Mouse (Mus musculus): ENCODE results near the gene Unc5b.

The Unc5b gene

DNA sequence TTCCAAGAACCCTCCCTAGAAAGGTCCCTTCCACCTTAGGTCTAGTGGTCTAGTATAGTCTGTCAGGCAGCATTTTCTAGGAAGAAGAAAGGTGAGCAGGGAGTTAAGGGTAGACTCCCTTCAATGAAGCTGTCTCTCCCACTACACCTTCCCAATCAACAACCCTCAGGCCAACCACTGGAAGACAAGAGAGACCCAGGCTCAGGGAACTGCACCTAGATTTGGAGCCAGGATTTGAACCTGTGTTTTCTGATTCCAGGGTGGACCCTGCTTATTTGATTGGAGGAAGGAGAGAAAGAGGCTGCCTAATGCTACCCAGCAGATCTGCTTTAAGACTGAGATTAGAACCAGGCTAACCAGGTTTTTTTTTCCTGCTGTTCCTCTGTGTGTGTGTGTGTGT is 10.1 kb downstream of the Unc5b start:
- no peak for DNase-seq (ENCODE audit: low spot score in 2 of 2)

- DNase-seq (ENCODE audit: low spot score in 2 of 2): no peak
Measured at GRCm38 (mm10) chr10:60820552-60820951, 10.8 kb downstream of the Unc5b start.

GRCm38 (mm10) chr10:60819654-60820192 is 11.7 kb downstream of the Unc5b start:
- DNase-seq (ENCODE audit: low spot score in 2 of 2): no peak

DNA sequence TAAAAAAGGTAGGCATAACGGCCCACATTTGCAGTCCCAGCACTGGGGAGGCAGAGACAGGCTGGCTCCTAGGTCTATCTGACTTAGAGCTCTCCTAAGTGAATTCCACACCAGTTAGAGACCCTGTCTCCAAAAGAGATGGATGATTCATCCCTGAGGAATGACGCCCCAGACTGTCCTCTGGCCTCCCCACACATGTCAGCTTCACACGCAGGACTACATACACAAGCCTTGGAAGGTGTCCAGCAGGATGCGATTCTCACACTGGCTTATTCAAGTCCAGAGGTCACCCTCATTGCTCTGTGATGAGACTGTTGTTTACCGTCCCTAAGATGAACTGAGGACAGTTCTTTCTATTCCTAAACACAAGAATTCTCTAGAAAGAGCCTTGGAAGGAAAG is 12.2 kb downstream of the Unc5b start:
- DNase-seq (ENCODE audit: low spot score in 2 of 2): no peak

- no peak for DNase-seq (ENCODE audit: low spot score in 2 of 2)
Measured at GRCm38 (mm10) chr10:60818708-60819107, 12.7 kb downstream of the Unc5b start.

GRCm38 (mm10) chr10:60817868-60818267 is 13.5 kb downstream of the Unc5b start:
- no peak for DNase-seq (ENCODE audit: low spot score in 2 of 2)

DNA sequence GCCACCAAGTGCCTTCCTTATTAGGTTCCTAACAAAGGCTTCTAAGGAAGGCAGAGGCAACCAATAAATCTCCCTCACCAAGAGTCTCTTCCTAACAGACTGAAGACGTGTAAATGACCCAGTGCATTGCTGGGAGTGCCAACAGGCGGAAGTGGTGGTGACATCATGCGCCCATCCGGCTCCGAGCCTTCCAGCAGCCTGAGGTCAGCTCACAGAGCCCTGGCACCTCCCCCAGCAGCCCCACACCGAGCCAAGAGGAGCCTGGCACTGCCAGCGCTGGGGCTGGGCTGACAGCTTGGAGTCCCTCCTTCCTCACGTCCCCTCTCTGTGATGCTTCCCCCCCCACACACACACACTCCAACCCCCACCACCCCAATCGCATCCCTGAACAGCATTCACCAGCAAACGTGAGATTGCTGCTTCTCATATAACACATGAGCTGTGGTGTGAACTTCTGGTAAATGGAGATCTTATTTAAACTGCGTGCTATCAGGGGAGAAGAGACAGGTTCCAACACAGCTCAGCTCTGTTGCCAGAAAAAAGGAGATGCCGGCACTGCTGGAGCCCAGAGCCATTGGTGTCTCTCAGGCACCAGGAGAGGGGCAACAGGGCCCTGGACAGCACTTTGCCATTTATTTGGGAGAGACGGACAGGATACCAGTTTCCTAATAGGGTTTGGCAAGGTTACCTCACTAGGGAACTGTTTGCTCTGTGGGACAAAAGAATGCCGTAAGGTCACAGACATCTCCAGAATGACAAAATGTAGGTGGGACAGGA is 14.3 kb downstream of the Unc5b start:
- no peak for DNase-seq (ENCODE audit: low spot score in 2 of 2)

GRCm38 (mm10) chr10:60815855-60816254 is 15.5 kb downstream of the Unc5b start:
- no peak for DNase-seq (ENCODE audit: low spot score in 2 of 2)

GRCm38 (mm10) chr10:60815059-60815458 is 16.3 kb downstream of the Unc5b start:
- DNase-seq (ENCODE audit: low spot score in 2 of 2): no peak

DNA sequence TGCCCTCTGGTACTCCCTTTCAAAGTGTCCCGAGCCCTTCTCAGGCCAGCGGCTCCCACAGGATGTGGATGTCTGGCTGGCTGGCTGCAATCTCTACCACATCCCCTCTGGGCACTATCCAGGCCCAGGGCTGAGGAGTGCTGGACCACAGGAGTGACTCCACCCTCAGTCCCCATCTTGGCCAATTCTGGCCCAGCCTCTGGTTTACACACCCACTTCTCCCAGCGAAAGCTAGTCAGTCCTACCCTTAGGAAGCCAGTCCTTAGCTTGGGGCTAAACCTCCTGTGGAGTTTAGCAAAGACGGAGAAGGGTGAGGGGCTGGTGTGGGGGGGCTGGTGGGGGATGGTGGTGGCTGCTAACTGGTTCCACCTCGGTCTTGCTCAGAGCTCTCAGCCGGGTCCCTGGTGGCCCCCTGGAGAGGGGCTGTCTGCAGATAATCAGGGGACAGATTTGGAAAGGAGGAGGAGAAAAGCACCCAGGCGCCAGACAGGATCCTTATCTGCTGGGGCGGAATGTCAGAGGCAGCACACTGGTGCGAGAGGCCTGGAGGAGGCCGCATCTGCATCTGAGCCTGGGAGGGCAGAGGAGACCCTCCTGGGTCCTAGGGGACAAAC is 16.8 kb downstream of the Unc5b start:
- DNase-seq (ENCODE audit: low spot score in 2 of 2): no peak

GRCm38 (mm10) chr10:60813606-60814005 is 17.8 kb downstream of the Unc5b start:
- DNase-seq (ENCODE audit: low spot score in 2 of 2): no peak

- DNase-seq (ENCODE audit: low spot score in 2 of 2): no peak
Measured at GRCm38 (mm10) chr10:60811792-60812525, 19.4 kb downstream of the Unc5b start.

- DNase-seq (ENCODE audit: low spot score in 2 of 2): no peak
Measured at GRCm38 (mm10) chr10:60808447-60808846, 22.9 kb downstream of the Unc5b start.

DNA sequence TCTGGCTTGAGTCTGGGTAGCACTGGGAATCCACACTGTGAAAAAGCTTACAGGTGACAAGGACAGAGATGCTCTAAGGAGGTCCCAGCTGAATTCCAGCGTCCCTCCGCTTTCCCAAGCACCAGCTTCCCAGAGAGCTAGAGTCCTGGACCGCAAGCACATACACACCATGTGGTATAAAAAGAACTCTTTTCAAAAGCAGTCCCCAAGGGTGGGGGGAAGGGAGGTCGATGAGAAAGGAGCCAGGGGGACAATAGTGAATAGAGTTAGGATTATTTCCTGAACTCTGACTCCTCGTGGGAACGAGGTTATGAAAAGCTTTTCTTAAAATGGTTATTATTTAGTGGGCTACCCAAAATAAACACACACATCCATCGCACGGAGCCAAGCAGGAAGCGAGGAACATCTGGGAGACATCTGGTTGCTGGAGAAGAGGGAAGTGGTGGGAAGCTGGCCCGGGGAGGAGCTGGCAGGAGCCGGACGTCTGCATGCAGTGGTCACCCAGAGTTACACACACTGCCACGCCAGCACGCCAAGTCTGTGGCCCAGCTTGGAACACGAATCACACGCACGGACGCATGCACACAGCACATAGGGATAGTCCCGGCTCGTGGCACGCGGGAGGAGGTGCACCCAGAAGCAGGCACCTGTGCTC is 23.7 kb downstream of the Unc5b start:
- DNase-seq (ENCODE audit: low spot score in 2 of 2): no peak

GRCm38 (mm10) chr10:60806207-60806538 is 25.2 kb downstream of the Unc5b start:
- no peak for DNase-seq (ENCODE audit: low spot score in 2 of 2)

DNA sequence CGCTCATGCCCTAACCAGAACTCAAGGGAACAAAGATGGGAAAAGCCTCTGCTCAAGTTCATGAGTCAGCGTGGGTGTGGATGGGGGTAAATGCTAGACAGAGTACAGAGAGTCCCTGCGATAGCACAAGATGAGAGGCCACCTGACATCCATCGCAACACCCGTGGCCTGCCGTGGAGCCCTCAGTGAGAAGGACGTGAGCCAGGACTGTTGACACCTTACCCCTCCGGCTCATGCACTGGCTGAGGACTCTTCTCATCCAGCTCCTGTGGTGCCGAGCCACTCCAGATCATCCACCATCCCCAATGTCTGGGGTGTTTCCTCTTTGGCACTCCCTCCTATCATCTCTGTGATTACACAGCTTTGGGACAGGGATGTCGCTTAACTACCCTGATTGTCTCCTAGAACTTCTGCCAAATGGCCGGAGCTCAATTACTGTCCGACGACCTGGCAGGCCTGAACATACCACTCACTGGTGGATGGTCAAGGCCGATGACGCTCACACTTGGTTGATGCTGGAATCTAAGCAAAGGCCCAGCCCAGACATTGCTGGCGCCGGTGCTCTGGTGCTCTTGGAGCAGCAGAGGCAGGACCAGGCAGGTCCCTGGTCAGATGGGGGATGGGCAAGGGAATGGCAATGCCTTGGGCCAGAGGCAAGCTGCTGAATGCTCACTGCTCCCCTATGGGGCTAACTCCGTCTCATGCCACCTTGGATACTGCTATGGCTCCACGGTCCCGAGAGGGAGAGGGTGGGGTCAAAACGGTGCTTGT is 25.8 kb downstream of the Unc5b start:
- DNase-seq (ENCODE audit: low spot score in 2 of 2): no peak

DNA sequence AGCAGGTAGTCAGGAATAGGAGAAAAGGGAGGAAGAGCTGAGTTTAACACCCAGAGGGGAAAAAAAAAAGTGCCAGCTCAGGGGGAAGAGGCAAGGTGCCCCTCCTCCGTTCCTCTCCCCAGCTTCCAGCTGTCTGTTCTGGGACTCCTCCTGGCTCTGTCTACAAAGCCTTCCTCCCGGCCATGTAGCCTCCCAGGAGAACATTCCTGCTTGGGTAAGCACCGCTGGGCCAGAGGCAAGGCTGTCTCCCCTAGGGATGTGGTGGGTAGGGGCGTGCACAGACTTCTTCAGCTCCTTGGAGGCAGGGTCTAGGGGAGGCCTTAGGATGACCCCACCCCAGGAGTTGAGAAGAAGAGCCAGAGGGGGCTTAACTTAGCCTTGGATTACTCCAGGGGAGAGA is 26.5 kb downstream of the Unc5b start:
- no peak for DNase-seq (ENCODE audit: low spot score in 2 of 2)

GRCm38 (mm10) chr10:60803971-60804370 is 27.4 kb downstream of the Unc5b start:
- no peak for DNase-seq (ENCODE audit: low spot score in 2 of 2)

GRCm38 (mm10) chr10:60801898-60802412 is 29.4 kb downstream of the Unc5b start:
- no peak for DNase-seq (ENCODE audit: low spot score in 2 of 2)

DNA sequence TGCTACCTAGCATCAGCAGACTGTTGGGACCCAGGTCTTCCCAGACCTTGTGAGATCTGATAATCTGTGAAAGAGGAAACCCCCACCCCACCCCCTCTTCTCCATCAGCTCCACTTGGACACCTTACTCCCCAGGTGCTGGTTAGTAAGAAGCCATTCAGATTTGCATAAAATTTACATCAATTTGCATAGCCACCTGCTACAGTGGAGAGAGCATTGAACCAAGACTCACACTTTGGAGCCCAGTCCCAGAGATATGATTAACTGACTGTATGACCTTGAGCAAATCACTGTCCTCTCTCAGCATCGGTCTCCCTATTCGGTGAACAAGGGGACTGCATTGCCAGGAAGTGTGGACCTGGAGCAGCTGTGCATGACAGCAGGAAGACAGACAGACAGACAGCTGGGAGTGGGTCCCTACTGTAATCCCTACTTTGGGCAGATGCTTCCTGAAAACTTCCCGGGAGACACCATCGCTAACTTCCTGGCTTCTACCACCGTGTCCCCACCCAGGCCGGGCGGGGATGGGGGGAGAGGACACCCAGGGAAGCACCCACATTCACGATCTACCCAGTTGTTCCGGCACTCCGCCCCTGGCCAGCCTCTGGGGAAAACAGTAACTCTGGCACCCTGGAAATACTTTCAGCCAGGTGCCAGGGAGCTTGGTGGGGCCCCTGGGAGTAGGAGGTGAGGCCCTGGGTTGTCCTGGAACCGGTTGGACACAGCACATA is 30.0 kb downstream of the Unc5b start:
- no peak for DNase-seq (ENCODE audit: low spot score in 2 of 2)

Measured in frontal cortex, postnatal 14 days (tissue).